ENCODE assay signal across 15 mouse cellular contexts in genomic region chr12:3210181-3210580, GRCm38 (mm10).
DNase-seq lines count a peak whose midpoint lies in the region; ATAC-seq and TF ChIP-seq lines count a peak whose summit lies in the region.
"Had no signal": no experiment of that assay in that cellular context is flagged by ENCODE, and none has a peak within 500 bp of the region (broad histone marks: within the 10 kb centered on the region; RNA-seq: fewer than 3 reads in every experiment).

No protein-coding gene starts in this region.

- in situ Hi-C loops in ES-E14 (cut with MboI; ENCODE audit: low sequenced_read_pairs in 2 of 2, unreplicated experiment in 2 of 2), result no loop called here

- no peak overlapping the region for H3K4me3 ChIP-seq in intestine, postnatal 0 days (ENCODE audit: low read depth, low read length)
- no peak overlapping the region for H3K4me3 ChIP-seq in intestine, embryonic 16.5 days (ENCODE audit: low read length)
- H3K4me3 ChIP-seq in ES-E14 (ENCODE audit: insufficient read depth in 1 of 2, low read depth in 1 of 2, low read length in 2 of 2, poor library complexity in 1 of 2, severe bottlenecking in 1 of 2), result no peak overlapping the region
- H3K4me3 ChIP-seq in forebrain, embryonic 14.5 days (ENCODE audit: low read depth, low read length), result no peak overlapping the region
- H3K4me3 ChIP-seq: limb, embryonic 15.5 days; midbrain, embryonic 15.5 days had no signal

- TF ChIP-seq CTCF in intestine, postnatal 0 days (IDR thresholded peaks at IDR 0.05; ENCODE audit: low read depth), result 0 out of 2 replicates have a peak, but pooled peaks have one; percentile 26

- no peak overlapping the region for H3K4me2 ChIP-seq in intestine, postnatal 0 days (replicated peaks; ENCODE audit: low read depth)
- no peak overlapping the region for H3K4me2 ChIP-seq in intestine, embryonic 16.5 days (ENCODE audit: low read depth, low read length)
- H3K4me2 ChIP-seq in forebrain, embryonic 14.5 days (ENCODE audit: low read length), result no peak overlapping the region
- H3K4me2 ChIP-seq: limb, embryonic 15.5 days; midbrain, embryonic 15.5 days had no signal

- WGBS in intestine, postnatal 0 days, result 47% methylated on average over 2 of the region's 2 CpGs
- WGBS in intestine, embryonic 16.5 days, result 54% methylated on average over 2 of the region's 2 CpGs
- WGBS in forebrain, embryonic 14.5 days, result 66% methylated on average over 2 of the region's 2 CpGs

- H3K9ac ChIP-seq in intestine, postnatal 0 days (ENCODE audit: low read depth, low read length), result no peak overlapping the region
- no peak overlapping the region for H3K9ac ChIP-seq in intestine, embryonic 16.5 days (ENCODE audit: low read depth, low read length)
- no peak overlapping the region for H3K9ac ChIP-seq in ES-E14 (ENCODE audit: insufficient read depth, low read depth, low read length, poor library complexity, severe bottlenecking)
- no peak overlapping the region for H3K9ac ChIP-seq in forebrain, embryonic 14.5 days (ENCODE audit: low read length)
- H3K9ac ChIP-seq: limb, embryonic 15.5 days; midbrain, embryonic 15.5 days had no signal

- H3K27ac ChIP-seq in intestine, postnatal 0 days (ENCODE audit: low read depth, low read length), result no peak overlapping the region
- no peak overlapping the region for H3K27ac ChIP-seq in intestine, embryonic 16.5 days (ENCODE audit: low read length)
- no peak overlapping the region for H3K27ac ChIP-seq in ES-E14 (ENCODE audit: insufficient read depth, low read depth, low read length, poor library complexity, severe bottlenecking)
- no peak overlapping the region for H3K27ac ChIP-seq in forebrain, embryonic 14.5 days (ENCODE audit: low read depth, low read length)
- H3K27ac ChIP-seq: limb, embryonic 15.5 days; midbrain, embryonic 15.5 days had no signal

- H3K4me1 ChIP-seq in intestine, postnatal 0 days (replicated peaks; ENCODE audit: control insufficient read depth, insufficient read depth, low read length), result no peaks in the 10 kb centered on the region
- no peaks in the 10 kb centered on the region for H3K4me1 ChIP-seq in intestine, embryonic 16.5 days (ENCODE audit: control insufficient read depth, insufficient read depth, low read length)
- H3K4me1 ChIP-seq in ES-E14 (ENCODE audit: control insufficient read depth in 2 of 2, insufficient read depth in 2 of 2, low read length in 2 of 2, poor library complexity in 1 of 2), result peaks cover 0 to 4% of the 10 kb centered on the region in 2 experiments; a peak in 1 of 4 replicates
- no peaks in the 10 kb centered on the region for H3K4me1 ChIP-seq in forebrain, embryonic 14.5 days (ENCODE audit: control insufficient read depth, insufficient read depth, low read length)
- H3K4me1 ChIP-seq: limb, embryonic 15.5 days; midbrain, embryonic 15.5 days had no signal

- H3K9me3 ChIP-seq in intestine, postnatal 0 days (ENCODE audit: control insufficient read depth), result no peaks in the 10 kb centered on the region
- no peaks in the 10 kb centered on the region for H3K9me3 ChIP-seq in intestine, embryonic 16.5 days (ENCODE audit: control insufficient read depth, low read length)
- H3K9me3 ChIP-seq in ES-E14 (ENCODE audit: control insufficient read depth, insufficient read depth, low read depth, low read length), result no peaks in the 10 kb centered on the region
- no peaks in the 10 kb centered on the region for H3K9me3 ChIP-seq in forebrain, embryonic 14.5 days (replicated peaks; ENCODE audit: control insufficient read depth, low read length)
- H3K9me3 ChIP-seq: limb, embryonic 15.5 days; midbrain, embryonic 15.5 days had no signal

- ATAC-seq in intestine, postnatal 0 days, result no peak
- ATAC-seq in intestine, embryonic 16.5 days, result no peak
- no peak for ATAC-seq in forebrain, embryonic 14.5 days
- ATAC-seq: hindbrain, embryonic 16.5 days; midbrain, embryonic 15.5 days had no signal

- DNase-seq in 3T3-L1 (ENCODE audit: low read depth, low spot score), result peak; percentile 78
- no peak for DNase-seq in ES-E14 (ENCODE audit: low read depth, low spot score)
- peak; percentile 70 for DNase-seq in adrenal gland, adult 2 months
- no peak for DNase-seq in gastrocnemius, postnatal 4 days (ENCODE audit: low spot score in 2 of 2)
- DNase-seq in forebrain, embryonic 14.5 days (ENCODE audit: low spot score), result no peak
- DNase-seq in ovary, postnatal 36 days (ENCODE audit: low spot score), result no peak
- DNase-seq: cerebellum, adult 2 months; heart, adult 18-20 months; lung, adult 2 months; thymus, adult 18-20 months had no signal

- no peaks in the 10 kb centered on the region for H3K27me3 ChIP-seq in intestine, postnatal 0 days (replicated peaks; ENCODE audit: control insufficient read depth, insufficient read depth, low read length)
- no peaks in the 10 kb centered on the region for H3K27me3 ChIP-seq in intestine, embryonic 16.5 days (replicated peaks; ENCODE audit: control insufficient read depth, insufficient read depth, low read length)
- H3K27me3 ChIP-seq in forebrain, embryonic 14.5 days (replicated peaks; ENCODE audit: control insufficient read depth, insufficient read depth, low read length), result no peaks in the 10 kb centered on the region
- H3K27me3 ChIP-seq: limb, embryonic 15.5 days; midbrain, embryonic 15.5 days had no signal

- H3K36me3 ChIP-seq in intestine, postnatal 0 days (ENCODE audit: control insufficient read depth, insufficient read depth), result no peaks in the 10 kb centered on the region
- no peaks in the 10 kb centered on the region for H3K36me3 ChIP-seq in intestine, embryonic 16.5 days (ENCODE audit: control insufficient read depth, insufficient read depth, low read length)
- H3K36me3 ChIP-seq in ES-E14 (ENCODE audit: control insufficient read depth, insufficient read depth, low read length, poor library complexity, severe bottlenecking), result no peaks in the 10 kb centered on the region
- H3K36me3 ChIP-seq in forebrain, embryonic 14.5 days (ENCODE audit: control insufficient read depth, insufficient read depth, low read length), result no peaks in the 10 kb centered on the region
- H3K36me3 ChIP-seq: limb, embryonic 15.5 days; midbrain, embryonic 15.5 days had no signal

TF ChIP-seq in ES-E14, 5 proteins besides CTCF, POLR2A, EP300 and RAD21:
- no peak for TF ChIP-seq HCFC1 (IDR thresholded peaks at IDR 0.05; ENCODE audit: borderline replicate concordance, insufficient read depth, low read length)
- TF ChIP-seq CHD2 (IDR thresholded peaks at IDR 0.05; ENCODE audit: low read depth, low read length), result no peak
- 0 out of 2 replicates have a peak, but pooled peaks have one; percentile 7 for TF ChIP-seq MAFK (IDR thresholded peaks at IDR 0.05; ENCODE audit: insufficient read depth, low read depth, low read length)
- TF ChIP-seq ZNF384 (IDR thresholded peaks at IDR 0.05; ENCODE audit: low read depth, low read length), result no peak

Comparison
In these comparisons a context has a peak if more than half of its experiments do, and no peak if none do; other contexts are left out.
1. DNase-seq: peak in 3T3-L1 (single experiment) and adrenal gland, adult 2 months (single experiment); none in ES-E14 (single experiment), gastrocnemius, postnatal 4 days (0 of 2), forebrain, embryonic 14.5 days (single experiment) and ovary, postnatal 36 days (single experiment).